Mouse (Mus musculus) forebrain, embryonic 11.5 days (tissue): ENCODE measurements at regions not wholly inside any gene's neighbourhood (a gene's known extent, or its start where the extent isn't known, plus 50 kb on each side); places are given as distances from the start of the nearest gene placed in this dataset.

Experiments
- ATAC-seq: fragments of 200-750 bp; cut with Nextera tagmentation; replicated peaks from 2 replicates; pipeline ENCODE4 v1.8.0; 2017; ENCODE audit warnings: moderate TSS enrichment; ENCODE audit not compliant: low FRiP score
- DNase-seq: peaks from one replicate; pipeline ENCODE4 v3.0.0-alpha.2; 2017; ENCODE audit warnings: low spot score
- H3K27ac ChIP-seq: fragments of 300-500 bp; sonication (generic); 2 replicates; pipeline ENCODE4 v1.5.1; 2014; ENCODE audit warnings: low read depth, low read length
- H3K27me3 ChIP-seq: fragments of 300-500 bp; sonication (generic); 2 replicates; pipeline ENCODE4 v1.6.1; 2014; ENCODE audit warnings: mild to moderate bottlenecking, low read length, mixed read lengths; ENCODE audit not compliant: control insufficient read depth, insufficient read depth
- H3K36me3 ChIP-seq: fragments of 300-500 bp; sonication (generic); 2 replicates; pipeline ENCODE4 v1.6.1; 2014; ENCODE audit warnings: mild to moderate bottlenecking, low read length, moderate library complexity, mixed read lengths; ENCODE audit not compliant: control insufficient read depth, insufficient read depth
- H3K4me1 ChIP-seq: fragments of 300-500 bp; sonication (generic); replicated peaks from 2 replicates; pipeline ENCODE4 v1.6.1; 2014; ENCODE audit warnings: low read length, mixed read lengths; ENCODE audit not compliant: control insufficient read depth, insufficient read depth
- H3K4me2 ChIP-seq: fragments of 300-500 bp; sonication (generic); 2 replicates; pipeline ENCODE4 v1.6.1; 2014; ENCODE audit warnings: low read depth, mild to moderate bottlenecking, low read length, moderate library complexity, mixed read lengths; ENCODE audit not compliant: severe bottlenecking
- H3K4me3 ChIP-seq: fragments of 300-500 bp; sonication (generic); 2 replicates; pipeline ENCODE4 v1.5.1; 2014; ENCODE audit warnings: low read depth, low read length
- H3K9ac ChIP-seq: fragments of 300-500 bp; sonication (generic); 2 replicates; pipeline ENCODE4 v1.6.1; 2014; ENCODE audit warnings: low read length
- H3K9me3 ChIP-seq: fragments of 300-500 bp; sonication (generic); 2 replicates; pipeline ENCODE4 v1.6.1; 2016; ENCODE audit warnings: low read length, mixed read lengths; ENCODE audit not compliant: control insufficient read depth
- WGBS: fragments of 180-500 bp; shearing (Covaris S2); extraction: QIAGEN DNeasy Blood & Tissue Kit; methylation state at CpG from one replicate; pipeline ENCODE4 v1.1.7; 2014; 5-methylcytosine and 5-hydroxymethylcytosine counted together

DNA sequence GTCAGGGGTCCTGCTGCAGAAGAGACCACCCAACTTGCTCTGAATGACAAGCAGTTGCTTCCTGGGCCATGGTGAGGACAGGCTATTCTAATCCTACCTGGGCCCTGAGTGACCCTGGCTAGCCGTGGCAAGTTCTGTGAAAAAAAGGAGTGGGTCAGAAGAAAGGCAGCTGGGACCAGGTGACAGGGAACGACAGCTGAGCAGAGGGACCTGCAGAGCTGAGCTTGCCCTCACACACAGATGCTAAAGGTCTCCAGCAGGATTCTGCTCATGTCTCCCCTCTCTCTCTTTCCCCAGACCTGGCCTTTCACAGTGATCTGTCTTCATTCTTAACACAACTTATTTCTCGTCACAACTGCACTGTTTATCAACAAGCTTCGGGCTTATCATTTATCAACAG is 206.4 kb downstream of the Gm12728 start:
- H3K4me1 ChIP-seq, result no peaks in the 10 kb centered on the region
- no peak for ATAC-seq

DNA sequence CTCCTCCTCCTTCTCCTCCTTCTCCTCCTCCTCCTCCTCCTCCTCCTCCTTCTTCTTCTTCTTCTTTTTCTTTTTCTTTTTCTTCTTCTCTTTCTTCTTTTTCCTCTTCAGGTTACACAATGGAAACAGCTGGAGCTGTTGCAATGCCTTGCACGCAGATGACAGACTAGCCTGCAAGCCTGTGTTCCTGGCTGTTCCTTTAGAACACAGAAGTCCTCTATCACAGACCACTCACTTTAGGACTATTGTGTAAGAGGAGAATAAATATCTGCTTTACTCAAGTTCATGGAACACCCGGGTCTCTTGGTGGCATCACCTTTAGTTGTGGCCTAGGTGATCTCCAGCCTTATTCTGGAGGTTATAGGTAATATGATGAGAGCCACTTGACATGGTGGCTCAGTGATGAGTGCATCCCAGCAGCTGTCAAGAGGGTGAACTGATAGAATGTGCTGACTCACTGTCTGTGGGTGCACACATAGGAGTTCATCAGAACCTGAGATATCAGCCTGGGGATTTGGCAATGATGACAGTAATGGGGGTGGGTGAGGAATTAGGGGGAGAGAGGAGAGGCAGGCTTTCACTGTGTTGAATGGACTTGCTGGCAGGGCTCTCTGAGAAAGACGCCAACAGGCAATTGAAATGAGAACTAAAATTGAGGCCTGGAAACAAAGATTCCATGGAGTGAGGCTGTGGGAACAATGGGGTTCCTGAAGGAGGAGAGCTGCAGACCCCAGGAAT is 207.4 kb downstream of the Gm12728 start:
- Histone ChIP-seq H3K4me2 (no peak overlapping the region), H3K36me3 (no peaks in the 10 kb centered on the region), H3K27ac (no peak overlapping the region), H3K27me3 (no peaks in the 10 kb centered on the region), H3K4me1 (no peaks in the 10 kb centered on the region), H3K9me3 (no peaks in the 10 kb centered on the region), H3K9ac (no peak overlapping the region), H3K4me3 (no peak overlapping the region)
- DNase-seq (no peak), ATAC-seq (no peak)
- 66% methylated on average over 3 of the region's 3 CpGs for WGBS

More for the DNA sequence above, 206.4 kb downstream of the Gm12728 start:
- Histone ChIP-seq H3K27me3 (no peaks in the 10 kb centered on the region), H3K36me3 (no peaks in the 10 kb centered on the region), H3K9ac (no peak overlapping the region), H3K27ac (no peak overlapping the region), H3K4me2 (no peak overlapping the region), H3K4me3 (no peak overlapping the region), H3K9me3 (no peaks in the 10 kb centered on the region)
- no peak for DNase-seq
- 82% methylated on average over 4 of the region's 4 CpGs for WGBS

DNA sequence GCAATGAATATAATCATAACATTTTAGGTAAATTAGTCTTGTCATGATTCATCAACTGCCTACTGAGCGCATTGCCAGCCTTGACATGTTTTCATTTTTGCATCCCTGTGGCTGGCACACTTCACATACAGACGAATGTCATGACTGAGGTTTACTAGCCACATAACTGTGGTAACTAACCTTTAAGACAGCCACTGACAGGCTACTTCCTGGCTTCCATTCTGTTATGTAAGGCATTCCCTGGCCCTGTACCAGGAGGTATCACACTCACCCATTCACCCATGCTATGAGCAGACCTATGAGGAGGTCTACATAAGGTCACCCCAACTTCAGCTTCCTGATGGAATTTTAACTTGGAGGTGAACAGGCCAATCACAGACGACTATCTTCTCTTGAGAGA is 212.8 kb downstream of the Gm12728 start:
- Histone ChIP-seq H3K4me2 (no peak overlapping the region), H3K4me1 (no peaks in the 10 kb centered on the region), H3K9me3 (no peaks in the 10 kb centered on the region), H3K9ac (no peak overlapping the region), H3K27me3 (no peaks in the 10 kb centered on the region), H3K27ac (no peak overlapping the region), H3K36me3 (no peaks in the 10 kb centered on the region), H3K4me3 (no peak overlapping the region)
- 90% methylated on average over 3 of the region's 3 CpGs for WGBS
- ATAC-seq (no peak), DNase-seq (no peak)

DNA sequence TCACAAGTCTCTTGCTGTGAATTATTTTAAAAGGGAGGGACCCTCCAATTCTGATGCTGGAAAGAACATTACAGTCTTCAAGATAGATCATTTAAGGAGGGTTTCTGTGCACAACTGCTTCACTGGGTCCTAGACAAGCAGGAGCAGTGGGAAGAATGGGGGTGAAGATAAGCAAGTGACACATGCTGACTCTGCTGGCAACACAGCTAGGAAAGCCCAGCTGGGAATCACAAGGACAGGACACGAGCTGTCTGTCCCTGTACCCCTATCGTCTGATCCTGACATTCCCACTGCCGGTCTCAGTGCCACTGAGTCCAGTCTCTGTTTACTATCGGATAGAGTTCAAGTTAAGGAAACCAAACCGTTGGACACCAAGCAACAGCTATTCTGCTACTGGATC is 216.3 kb downstream of the Gm12728 start:
- Histone ChIP-seq H3K4me2 (no peak overlapping the region), H3K4me1 (no peaks in the 10 kb centered on the region), H3K4me3 (no peak overlapping the region), H3K9ac (no peak overlapping the region), H3K36me3 (no peaks in the 10 kb centered on the region), H3K27ac (no peak overlapping the region), H3K9me3 (no peaks in the 10 kb centered on the region), H3K27me3 (no peaks in the 10 kb centered on the region)
- DNase-seq (no peak), ATAC-seq (no peak)
- WGBS, result 86% methylated on average over 5 of the region's 5 CpGs

DNA sequence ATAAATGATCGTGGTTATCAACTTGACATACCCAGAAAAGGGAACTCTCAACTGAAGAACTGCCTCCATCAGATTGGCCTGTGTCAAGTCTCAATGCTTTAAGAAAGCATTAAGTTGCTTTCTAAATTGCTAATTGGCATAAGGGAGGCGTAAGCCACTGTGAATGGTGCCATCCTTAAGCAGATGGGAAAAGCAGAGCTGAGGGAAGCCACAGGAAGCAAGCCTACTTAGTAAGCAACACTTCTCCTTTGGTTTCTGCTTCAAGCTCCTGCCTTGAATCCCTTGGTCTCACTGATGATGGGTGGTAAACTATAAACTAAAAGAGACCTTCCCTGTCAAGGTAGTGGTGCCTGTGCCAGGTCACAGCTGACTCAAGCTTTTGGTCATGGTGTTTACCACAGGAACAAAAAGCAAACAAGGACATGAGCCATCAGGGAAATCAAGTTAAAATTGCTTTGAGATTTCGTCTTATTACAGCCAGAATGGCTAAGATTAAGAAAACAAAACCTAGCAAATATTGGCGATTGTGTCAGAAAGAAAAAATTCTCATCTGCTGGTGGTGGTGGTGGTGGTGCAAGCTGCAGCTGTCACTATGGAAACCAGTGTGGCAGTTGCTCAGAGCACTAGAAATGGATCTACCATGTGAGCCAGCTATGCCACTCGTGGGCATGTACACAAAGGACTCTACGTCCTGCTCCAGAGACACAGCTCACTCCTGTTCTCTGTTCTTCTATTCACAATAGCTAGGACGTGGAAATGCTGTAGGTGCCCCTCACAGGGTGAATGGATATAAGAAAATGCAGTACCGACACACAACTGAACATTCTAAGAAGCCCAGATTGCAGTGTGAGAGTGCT is 217.9 kb downstream of the Gm12728 start:
- Histone ChIP-seq H3K4me3 (no peak overlapping the region), H3K36me3 (no peaks in the 10 kb centered on the region), H3K4me1 (no peaks in the 10 kb centered on the region), H3K9me3 (no peaks in the 10 kb centered on the region), H3K27ac (no peak overlapping the region), H3K4me2 (no peak overlapping the region), H3K27me3 (no peaks in the 10 kb centered on the region), H3K9ac (no peak overlapping the region)
- 76% methylated on average over 8 of the region's 8 CpGs for WGBS
- ATAC-seq, result no peak
- DNase-seq, result no peak

DNA sequence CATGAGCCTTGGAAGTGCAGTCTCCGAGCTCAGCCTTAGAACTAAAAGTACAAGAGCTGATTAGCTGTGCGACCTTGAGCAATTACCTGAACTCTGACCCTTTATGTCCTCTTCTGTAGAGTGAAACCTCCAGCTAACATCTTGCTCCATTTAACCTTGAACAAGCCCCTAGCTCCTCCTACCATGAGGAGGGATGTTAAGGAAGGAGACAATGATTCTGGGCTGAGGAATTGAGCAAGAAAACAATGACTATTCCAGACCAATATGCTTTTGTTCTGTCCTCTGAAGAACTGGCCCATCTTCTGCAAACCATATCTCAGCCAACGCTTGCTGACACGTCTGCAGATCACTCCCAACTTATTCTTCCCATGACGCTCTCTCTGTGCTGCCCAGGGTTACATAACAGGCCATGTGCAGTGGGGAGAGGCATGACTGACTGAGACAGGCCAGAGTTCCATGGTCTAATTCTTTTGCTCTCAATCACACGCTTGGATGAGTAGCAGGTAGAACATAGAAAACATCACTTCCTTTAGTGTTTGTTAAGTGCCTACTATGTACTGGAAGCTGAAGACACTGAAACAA is 227.5 kb downstream of the Gm12728 start:
- no peak for DNase-seq
- no peak overlapping the region for H3K4me2 ChIP-seq
- no peak for ATAC-seq
- H3K4me1 ChIP-seq, result no peaks in the 10 kb centered on the region
- no peak overlapping the region for H3K4me3 ChIP-seq
- no peaks in the 10 kb centered on the region for H3K36me3 ChIP-seq
- H3K9me3 ChIP-seq, result no peaks in the 10 kb centered on the region
- no peak overlapping the region for H3K9ac ChIP-seq
- 89% methylated on average over 6 of the region's 6 CpGs for WGBS
- no peaks in the 10 kb centered on the region for H3K27me3 ChIP-seq
- H3K27ac ChIP-seq, result no peak overlapping the region

DNA sequence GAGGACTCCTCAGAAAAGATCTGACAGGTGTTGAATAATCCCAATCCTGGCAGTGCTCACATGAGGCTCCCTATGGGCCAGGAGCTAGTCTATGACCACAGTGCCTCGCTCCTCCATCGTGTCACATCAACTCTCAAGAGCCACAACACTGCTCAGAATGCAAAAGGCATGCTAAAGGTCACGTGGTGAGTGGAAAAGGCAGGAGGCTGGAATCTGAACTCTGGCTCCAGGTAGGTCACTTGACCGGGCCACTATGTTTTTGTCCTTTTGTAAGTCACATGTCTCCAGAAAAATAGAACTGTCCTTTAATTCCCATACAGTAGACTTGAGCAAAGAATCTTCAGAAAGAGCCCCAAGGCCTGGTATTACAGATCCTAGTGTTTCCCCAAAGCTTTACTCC is 229.3 kb downstream of the Gm12728 start:
- Histone ChIP-seq H3K27ac (no peak overlapping the region), H3K27me3 (no peaks in the 10 kb centered on the region), H3K36me3 (no peaks in the 10 kb centered on the region), H3K9ac (no peak overlapping the region), H3K4me3 (no peak overlapping the region), H3K9me3 (no peaks in the 10 kb centered on the region), H3K4me2 (no peak overlapping the region), H3K4me1 (no peaks in the 10 kb centered on the region)
- no peak for ATAC-seq
- WGBS, result 82% methylated on average over 4 of the region's 4 CpGs
- no peak for DNase-seq

DNA sequence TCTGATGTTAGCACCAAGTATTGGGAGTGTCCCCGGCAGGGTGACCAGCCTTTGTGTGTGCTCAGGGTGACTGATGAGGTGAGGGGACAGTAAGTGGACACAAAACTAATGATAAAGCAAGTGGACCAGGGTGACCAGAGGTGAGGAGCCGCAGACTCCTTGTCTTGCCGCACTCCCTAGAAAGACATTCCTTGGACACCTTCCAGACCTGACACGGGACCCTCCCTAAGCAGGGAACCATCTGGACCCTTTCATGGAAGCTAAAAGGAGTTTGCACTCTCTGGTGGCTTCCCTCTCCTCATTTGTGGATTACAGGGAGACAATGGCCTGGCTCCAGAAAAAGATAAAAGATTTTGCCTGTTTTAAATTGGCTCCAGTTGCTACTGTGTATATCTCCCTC is 230.7 kb downstream of the Gm12728 start:
- no peak for DNase-seq
- no peak overlapping the region for H3K9ac ChIP-seq
- H3K4me3 ChIP-seq, result no peak overlapping the region
- 74% methylated on average over 4 of the region's 4 CpGs for WGBS
- H3K9me3 ChIP-seq, result no peaks in the 10 kb centered on the region
- no peaks in the 10 kb centered on the region for H3K27me3 ChIP-seq
- no peak for ATAC-seq
- no peak overlapping the region for H3K27ac ChIP-seq
- H3K36me3 ChIP-seq, result no peaks in the 10 kb centered on the region
- no peaks in the 10 kb centered on the region for H3K4me1 ChIP-seq
- H3K4me2 ChIP-seq, result no peak overlapping the region
